Mouse (Mus musculus): ENCODE measurements at regions not wholly inside any gene's neighbourhood (a gene's known extent, or its start where the extent isn't known, plus 50 kb on each side); places are given as distances from the start of the nearest gene placed in this dataset.

DNA sequence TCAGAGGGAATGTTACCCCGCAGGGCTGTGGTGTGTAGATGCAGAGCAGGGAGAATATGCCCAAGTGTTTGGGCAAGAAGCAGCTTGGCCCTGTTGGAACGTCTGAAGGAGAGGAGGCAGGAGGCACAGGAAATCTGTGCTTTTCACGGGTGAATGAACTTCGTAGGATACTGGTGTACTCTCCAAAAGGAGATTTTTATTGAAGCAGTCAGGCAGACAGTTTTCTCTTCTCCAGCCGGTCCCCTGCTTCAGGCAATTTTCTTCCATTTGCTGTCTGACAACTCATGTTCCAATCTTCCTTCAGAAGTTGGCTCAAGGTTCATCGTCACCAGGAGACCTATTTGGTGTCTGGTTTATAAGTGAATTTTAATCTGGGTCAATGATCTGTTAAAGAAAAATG, 103.0 kb upstream of the Ubash3b start:
- H3K4me1 ChIP-seq: no peaks in the 10 kb centered on the region
- H3K36me3 ChIP-seq: no peaks in the 10 kb centered on the region
- no peak overlapping the region for H3K27ac ChIP-seq (replicated peaks)
- no peak overlapping the region for H3K4me2 ChIP-seq
- H3K9me3 ChIP-seq: no peaks in the 10 kb centered on the region
- H3K9ac ChIP-seq: no peak overlapping the region
- 51% methylated on average over 6 of the region's 6 CpGs for WGBS
- H3K4me3 ChIP-seq: no peak overlapping the region
- no peaks in the 10 kb centered on the region for H3K27me3 ChIP-seq (replicated peaks)
- no peak for ATAC-seq (ENCODE audit: extremely low read depth, insufficient number of reproducible peaks, low FRiP score, low TSS enrichment)

DNA sequence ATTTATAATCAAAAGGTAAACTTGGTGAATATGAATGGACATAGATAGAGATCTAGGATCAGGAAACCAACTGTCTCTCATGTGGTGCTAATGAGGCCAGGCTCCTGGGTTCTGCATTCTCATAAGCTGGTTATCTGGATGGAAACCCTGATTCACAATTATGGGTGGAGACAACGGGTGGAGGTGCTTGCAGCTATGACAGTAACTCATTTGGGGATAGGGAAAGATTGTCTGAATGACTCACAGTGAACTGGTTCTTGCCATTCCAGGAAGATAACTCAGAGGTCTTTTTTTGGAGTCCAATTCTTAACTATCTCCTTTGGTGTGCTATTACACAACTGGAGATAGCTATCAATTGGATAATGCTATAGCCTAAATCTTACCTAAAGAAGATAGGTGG, 95.7 kb upstream of the Ubash3b start:
- WGBS: 51% methylated on average over 1 of the region's 1 CpGs
- no peaks in the 10 kb centered on the region for H3K9me3 ChIP-seq
- no peaks in the 10 kb centered on the region for H3K4me1 ChIP-seq

DNA sequence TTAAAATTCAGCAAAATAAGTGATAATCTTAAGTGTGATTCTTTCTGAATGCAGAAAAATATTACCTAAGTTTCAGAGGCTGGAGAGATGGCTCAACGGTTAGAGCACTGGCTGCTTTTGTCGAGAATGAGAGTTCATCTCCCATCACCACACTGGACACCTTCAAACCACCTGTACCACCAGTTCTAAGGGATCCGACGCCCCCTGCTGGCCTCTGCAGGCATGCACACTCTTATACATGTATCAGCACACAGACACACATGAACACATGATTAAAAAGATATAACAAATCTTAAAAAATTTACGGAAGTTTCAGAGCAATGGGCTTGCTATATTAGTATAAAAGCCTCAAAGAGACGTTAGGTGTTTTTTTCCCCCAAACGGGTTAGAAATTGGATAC, 80.9 kb upstream of the Ubash3b start:
- Histone ChIP-seq H3K36me3 (no peaks in the 10 kb centered on the region), H3K27ac (replicated peaks) (no peak overlapping the region), H3K27me3 (replicated peaks) (no peaks in the 10 kb centered on the region), H3K4me1 (no peaks in the 10 kb centered on the region), H3K4me3 (no peak overlapping the region), H3K9me3 (no peaks in the 10 kb centered on the region), H3K9ac (no peak overlapping the region), H3K4me2 (no peak overlapping the region)
- 72% methylated on average over 7 of the region's 7 CpGs for WGBS
- ATAC-seq (ENCODE audit: extremely low read depth, insufficient number of reproducible peaks, low FRiP score, low TSS enrichment): no peak

More for the DNA sequence above, 95.7 kb upstream of the Ubash3b start:
- H3K9ac ChIP-seq: no peak overlapping the region
- H3K4me2 ChIP-seq: no peak overlapping the region
- no peak overlapping the region for H3K27ac ChIP-seq (replicated peaks)
- H3K4me3 ChIP-seq: no peak overlapping the region
- no peaks in the 10 kb centered on the region for H3K27me3 ChIP-seq (replicated peaks)
- no peaks in the 10 kb centered on the region for H3K36me3 ChIP-seq
- no peak for ATAC-seq (ENCODE audit: extremely low read depth, insufficient number of reproducible peaks, low FRiP score, low TSS enrichment)

DNA sequence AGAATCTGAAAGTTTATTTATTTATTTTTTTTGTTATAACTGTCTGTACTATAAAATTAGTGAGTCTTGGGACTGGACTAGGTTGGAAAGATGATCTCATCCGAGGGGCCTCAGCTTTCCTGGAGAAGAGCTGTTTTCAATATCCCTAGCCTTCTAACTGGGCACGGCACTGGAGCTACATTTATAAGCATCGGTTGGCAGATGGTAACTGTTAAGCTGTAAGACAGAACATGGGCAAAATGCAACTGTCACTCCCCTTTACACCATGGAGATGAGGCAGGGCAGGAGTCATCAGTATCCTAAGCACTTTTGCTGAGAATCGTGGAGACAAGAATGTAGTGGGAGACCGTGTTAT, 77.6 kb upstream of the Ubash3b start:
- Histone ChIP-seq H3K4me1 (no peaks in the 10 kb centered on the region), H3K27ac (replicated peaks) (no peak overlapping the region), H3K9me3 (no peaks in the 10 kb centered on the region), H3K36me3 (no peaks in the 10 kb centered on the region), H3K27me3 (replicated peaks) (no peaks in the 10 kb centered on the region), H3K9ac (no peak overlapping the region), H3K4me2 (no peak overlapping the region), H3K4me3 (no peak overlapping the region)
- WGBS: 74% methylated on average over 5 of the region's 5 CpGs
- ATAC-seq (ENCODE audit: extremely low read depth, insufficient number of reproducible peaks, low FRiP score, low TSS enrichment): no peak

DNA sequence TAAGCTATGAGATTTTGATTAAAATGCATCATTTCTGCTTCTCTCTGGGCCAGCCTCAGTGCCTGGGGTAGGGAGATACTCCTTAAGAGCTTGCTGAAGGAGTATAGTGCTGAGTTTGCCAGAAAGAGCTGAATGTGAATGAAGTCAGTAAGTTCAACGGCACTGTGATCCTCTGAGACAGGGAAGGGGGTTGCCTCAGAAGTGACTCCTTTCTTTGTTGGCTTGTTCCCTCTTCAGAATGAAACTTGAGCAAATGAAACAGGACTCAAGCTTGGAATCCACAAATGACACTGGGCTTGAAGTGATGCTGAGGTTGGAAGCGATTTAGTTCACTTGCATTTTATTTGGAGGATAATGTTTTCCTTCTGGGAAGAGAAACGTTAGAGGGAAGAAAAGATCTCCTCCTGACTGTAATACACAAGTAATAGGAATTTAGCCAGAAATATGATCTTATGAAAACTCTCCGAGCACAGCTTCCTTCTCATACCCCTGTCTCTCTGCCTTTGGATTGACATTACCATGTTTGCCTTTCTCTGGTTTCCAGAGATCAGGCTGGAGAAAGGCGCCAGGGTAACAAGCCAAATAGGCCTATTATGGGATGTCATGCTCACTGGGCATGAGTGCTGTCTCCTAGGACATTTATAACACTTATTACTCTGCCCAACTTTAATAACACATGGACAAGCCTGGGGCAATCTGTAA, 77.0 kb upstream of the Ubash3b start:
- 72% methylated on average over 5 of the region's 5 CpGs for WGBS
- Histone ChIP-seq H3K4me1 (no peaks in the 10 kb centered on the region), H3K27ac (replicated peaks) (no peak overlapping the region), H3K27me3 (replicated peaks) (no peaks in the 10 kb centered on the region), H3K4me3 (no peak overlapping the region), H3K4me2 (no peak overlapping the region), H3K9ac (no peak overlapping the region), H3K9me3 (no peaks in the 10 kb centered on the region), H3K36me3 (no peaks in the 10 kb centered on the region)
- no peak for ATAC-seq (ENCODE audit: extremely low read depth, insufficient number of reproducible peaks, low FRiP score, low TSS enrichment)

DNA sequence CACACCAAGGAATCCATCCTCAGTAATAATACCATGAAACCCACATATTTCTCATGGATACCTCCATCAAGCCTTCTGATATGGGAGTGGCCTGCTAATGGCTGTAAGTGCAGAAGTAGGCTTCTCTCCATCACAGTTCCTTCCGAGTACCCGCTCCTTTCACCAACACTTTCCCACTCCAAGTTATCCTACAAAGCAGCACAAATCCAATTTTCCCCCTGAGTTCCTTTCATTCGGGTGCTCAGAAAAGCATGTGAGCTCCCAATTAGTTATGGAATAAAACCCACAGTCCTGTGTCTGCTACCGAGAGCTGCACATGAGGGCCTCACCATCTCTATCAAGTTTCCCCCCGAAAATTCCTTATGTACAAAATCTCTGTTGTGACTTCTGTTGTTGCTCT, 75.8 kb upstream of the Ubash3b start:
- 76% methylated on average over 5 of the region's 5 CpGs for WGBS
- H3K4me3 ChIP-seq: no peak overlapping the region
- no peaks in the 10 kb centered on the region for H3K27me3 ChIP-seq (replicated peaks)
- H3K9me3 ChIP-seq: no peaks in the 10 kb centered on the region
- no peak overlapping the region for H3K27ac ChIP-seq (replicated peaks)
- H3K9ac ChIP-seq: no peak overlapping the region
- H3K4me2 ChIP-seq: no peak overlapping the region
- no peaks in the 10 kb centered on the region for H3K4me1 ChIP-seq
- ATAC-seq (ENCODE audit: extremely low read depth, insufficient number of reproducible peaks, low FRiP score, low TSS enrichment): no peak
- H3K36me3 ChIP-seq: no peaks in the 10 kb centered on the region

DNA sequence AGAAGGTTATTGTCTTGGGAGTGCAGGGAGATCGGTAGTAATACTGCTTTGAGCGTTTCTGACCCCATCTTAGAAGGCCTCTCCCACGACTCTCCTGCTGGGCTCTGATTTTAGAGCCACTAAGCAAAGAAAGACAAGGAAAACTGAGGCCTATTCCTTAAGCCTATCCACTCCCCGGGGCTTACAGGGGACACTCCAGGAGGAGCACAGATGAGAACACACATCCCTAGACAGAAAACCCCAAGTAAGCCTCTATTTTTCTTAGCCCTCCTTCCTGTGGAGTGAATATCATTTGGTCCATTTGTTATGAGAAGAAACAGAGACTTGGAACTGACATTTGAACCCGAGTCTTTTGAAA, 67.7 kb upstream of the Ubash3b start:
- H3K27ac ChIP-seq (replicated peaks): peak overlapping the region; percentile 88
- no peaks in the 10 kb centered on the region for H3K9me3 ChIP-seq
- H3K9ac ChIP-seq: peak overlapping the region; percentile 83
- peak overlapping the region; percentile 69 for H3K4me2 ChIP-seq
- 15% methylated on average over 5 of the region's 5 CpGs for WGBS
- ATAC-seq (ENCODE audit: extremely low read depth, insufficient number of reproducible peaks, low FRiP score, low TSS enrichment): no peak
- H3K4me1 ChIP-seq: peaks cover 12% of the 10 kb centered on the region; the same call in 1 of the 2 replicates
- peak overlapping the region; percentile 53 for H3K4me3 ChIP-seq
- no peaks in the 10 kb centered on the region for H3K36me3 ChIP-seq
- no peaks in the 10 kb centered on the region for H3K27me3 ChIP-seq (replicated peaks)

DNA sequence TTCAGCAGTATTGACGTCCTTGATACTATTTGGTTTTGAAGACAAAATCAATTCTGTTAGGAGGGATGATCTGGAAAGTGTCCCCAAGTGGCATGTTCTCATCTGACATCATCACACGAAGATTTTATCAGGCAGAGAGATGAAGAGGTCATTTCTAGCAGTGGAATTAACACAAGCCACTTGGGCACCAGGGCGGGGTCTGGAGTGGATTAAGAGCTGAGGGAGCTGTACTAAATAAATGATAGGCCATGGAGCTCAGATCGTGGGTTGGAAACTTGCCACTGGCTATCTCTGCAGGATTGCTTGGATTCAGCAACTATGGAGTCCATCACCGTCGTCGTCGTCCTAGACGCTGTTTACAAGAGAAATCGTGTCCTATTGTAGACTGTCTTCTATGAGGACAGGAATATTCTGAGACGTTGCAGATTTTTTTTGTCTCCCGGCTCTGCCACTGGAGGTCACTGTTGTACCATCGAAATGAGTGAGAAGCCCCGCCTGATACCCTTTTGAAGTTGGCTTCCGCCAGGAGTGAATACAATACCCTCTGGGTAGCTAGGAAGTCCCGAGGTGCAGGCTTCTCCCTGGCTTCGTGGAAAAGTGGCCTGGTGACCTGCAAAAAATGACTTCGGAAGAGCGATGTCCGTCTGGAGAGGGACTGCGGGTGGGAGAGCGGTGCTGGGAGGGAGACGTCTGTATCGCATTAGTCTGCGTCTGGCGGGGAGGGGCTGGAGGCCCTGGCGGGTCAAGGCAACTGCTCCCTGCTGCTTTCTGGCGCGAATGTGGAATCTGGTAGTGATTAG, 67.1 kb upstream of the Ubash3b start:
- H3K4me1 ChIP-seq: peaks cover 12% of the 10 kb centered on the region; the same call in 1 of the 2 replicates
- ATAC-seq (ENCODE audit: extremely low read depth, insufficient number of reproducible peaks, low FRiP score, low TSS enrichment): peak; percentile 58; the same call in 1 of the 2 replicates
- peak overlapping the region; percentile 53 for H3K4me3 ChIP-seq
- H3K9ac ChIP-seq: peak overlapping the region; percentile 83
- H3K27me3 ChIP-seq (replicated peaks): no peaks in the 10 kb centered on the region
- 5% methylated on average over 29 of the region's 29 CpGs for WGBS
- H3K4me2 ChIP-seq: peak overlapping the region; percentile 69
- H3K27ac ChIP-seq (replicated peaks): peak overlapping the region; percentile 88
- H3K9me3 ChIP-seq: no peaks in the 10 kb centered on the region
- H3K36me3 ChIP-seq: no peaks in the 10 kb centered on the region

DNA sequence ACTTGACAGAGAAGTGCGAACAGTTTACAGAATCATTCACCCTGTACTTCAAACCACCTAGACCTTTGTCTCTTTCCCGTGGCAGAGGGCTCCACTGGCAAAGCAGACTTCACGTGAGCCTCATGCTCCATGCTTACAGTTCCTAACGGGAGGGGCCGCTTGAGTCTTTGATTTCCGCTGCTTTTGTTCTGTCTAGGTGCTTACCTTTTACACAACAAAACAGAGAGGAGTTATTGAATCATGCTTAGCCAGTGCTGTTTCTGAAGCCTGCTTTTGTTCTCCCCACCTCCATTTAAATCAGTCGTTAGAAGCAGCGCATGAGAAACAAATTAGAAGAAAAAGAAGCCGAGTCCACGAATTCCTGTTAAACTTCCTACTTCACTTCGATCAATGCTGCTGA, 61.9 kb upstream of the Ubash3b start:
- WGBS: 66% methylated on average over 11 of the region's 11 CpGs
- H3K4me3 ChIP-seq: no peak overlapping the region

DNA sequence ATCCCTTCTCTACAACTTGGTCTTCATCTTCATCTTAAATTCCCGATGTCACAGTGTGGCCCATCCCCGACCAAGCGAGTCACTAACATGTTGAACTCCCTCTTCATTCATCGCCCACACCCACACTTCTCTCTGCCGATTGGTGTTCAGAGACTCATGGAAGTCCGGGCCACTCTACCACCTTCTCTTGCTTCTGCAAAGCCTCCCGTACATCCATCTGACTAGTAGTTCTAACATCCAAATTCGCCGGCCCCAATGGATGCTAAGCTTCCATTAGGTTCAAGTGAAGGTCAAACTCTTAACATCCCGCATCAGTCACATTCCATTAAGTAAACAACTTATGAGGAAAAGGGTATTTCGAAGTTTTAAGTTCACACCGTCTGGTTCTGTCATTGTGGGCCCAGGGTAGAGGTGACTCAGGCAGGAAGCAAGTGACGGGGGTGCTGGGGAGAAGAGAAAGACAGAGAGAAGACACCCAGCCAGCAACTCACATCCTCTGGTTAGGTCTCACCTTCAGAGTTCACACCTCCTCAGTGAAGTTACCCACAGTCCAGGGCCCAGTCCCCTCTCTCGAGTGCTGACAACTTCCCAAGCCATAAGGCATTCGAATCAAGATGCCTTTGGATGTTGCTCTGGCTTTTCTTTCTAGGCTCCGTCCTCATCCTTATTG, 61.0 kb upstream of the Ubash3b start:
- WGBS: 77% methylated on average over 16 of the region's 16 CpGs
- H3K4me1 ChIP-seq: no peaks in the 10 kb centered on the region
- no peak overlapping the region for H3K9ac ChIP-seq
- H3K27ac ChIP-seq (replicated peaks): no peak overlapping the region
- H3K27me3 ChIP-seq (replicated peaks): no peaks in the 10 kb centered on the region; the same call in 1 of the 2 replicates
- no peaks in the 10 kb centered on the region for H3K9me3 ChIP-seq
- no peak overlapping the region for H3K4me3 ChIP-seq
- H3K4me2 ChIP-seq: no peak overlapping the region
- no peaks in the 10 kb centered on the region for H3K36me3 ChIP-seq
- no peak for ATAC-seq (ENCODE audit: extremely low read depth, insufficient number of reproducible peaks, low FRiP score, low TSS enrichment)

More for the DNA sequence above, 61.9 kb upstream of the Ubash3b start:
- no peak overlapping the region for H3K4me2 ChIP-seq
- no peaks in the 10 kb centered on the region; the same call in 1 of the 2 replicates for H3K27me3 ChIP-seq (replicated peaks)
- no peak overlapping the region for H3K9ac ChIP-seq
- ATAC-seq (ENCODE audit: extremely low read depth, insufficient number of reproducible peaks, low FRiP score, low TSS enrichment): no peak
- no peak overlapping the region for H3K27ac ChIP-seq (replicated peaks)
- H3K4me1 ChIP-seq: peaks cover 3% of the 10 kb centered on the region; the same call in 1 of the 2 replicates
- H3K36me3 ChIP-seq: no peaks in the 10 kb centered on the region
- H3K9me3 ChIP-seq: no peaks in the 10 kb centered on the region

DNA sequence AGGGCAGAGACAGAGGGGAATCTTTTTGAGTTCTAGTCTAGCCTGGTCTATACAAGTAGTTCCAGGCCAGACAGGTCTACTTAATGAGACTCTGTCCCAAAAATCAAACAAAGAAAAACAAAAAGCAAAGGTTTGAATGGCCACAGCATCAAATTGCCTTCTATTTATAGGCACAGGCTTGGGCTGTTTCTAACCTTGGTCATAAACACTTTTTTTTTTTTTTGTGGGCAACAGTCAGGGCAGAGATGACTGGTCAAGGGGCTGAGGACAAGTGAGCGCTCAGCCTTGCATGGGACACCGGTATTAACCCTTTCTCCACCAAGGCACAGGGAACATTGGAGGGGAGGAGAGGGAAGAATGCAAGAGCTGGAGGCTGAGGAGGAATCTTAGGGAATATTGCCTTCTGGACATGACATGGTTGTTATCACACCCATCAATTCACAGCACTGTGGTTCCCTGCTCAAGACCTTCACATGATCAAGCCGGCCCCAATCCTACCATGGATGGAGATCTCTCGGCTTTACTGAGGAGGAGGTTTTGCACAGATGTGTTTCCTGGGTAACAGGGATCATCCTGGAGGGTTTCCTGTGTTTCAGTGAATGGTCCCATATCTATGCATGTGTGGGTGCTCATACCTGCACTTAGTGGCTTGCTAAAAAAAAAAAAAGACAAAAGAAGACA, 59.8 kb upstream of the Ubash3b start:
- Histone ChIP-seq H3K27me3 (replicated peaks) (no peaks in the 10 kb centered on the region; the same call in 1 of the 2 replicates), H3K9me3 (no peaks in the 10 kb centered on the region), H3K27ac (replicated peaks) (no peak overlapping the region), H3K4me2 (no peak overlapping the region), H3K4me1 (no peaks in the 10 kb centered on the region), H3K9ac (0 out of 2 replicates have a peak overlapping the region, but pooled peaks have one; percentile 10), H3K4me3 (no peak overlapping the region), H3K36me3 (no peaks in the 10 kb centered on the region)
- 67% methylated on average over 4 of the region's 4 CpGs for WGBS
- ATAC-seq (ENCODE audit: extremely low read depth, insufficient number of reproducible peaks, low FRiP score, low TSS enrichment): no peak
